Mouse (Mus musculus): ENCODE measurements at regions not wholly inside any gene's neighbourhood (a gene's known extent, or its start where the extent isn't known, plus 50 kb on each side); places are given as distances from the start of the nearest gene placed in this dataset.
A peak's percentile ranks its signal among the peaks of the same experiment; 100 is the strongest.

GRCm38 (mm10) chr8:26288163-26288562 is 168.8 kb downstream of the Gm45692 start:
- H3K36me3 ChIP-seq, result no peaks in the 10 kb centered on the region
- H3K9ac ChIP-seq (replicated peaks), result no peak overlapping the region
- no peaks in the 10 kb centered on the region for H3K9me3 ChIP-seq
- ATAC-seq (ENCODE audit: low FRiP score, low read depth), result no peak
- H3K4me1 ChIP-seq, result no peaks in the 10 kb centered on the region
- H3K27ac ChIP-seq (replicated peaks), result no peak overlapping the region
- no peak overlapping the region for H3K4me2 ChIP-seq (replicated peaks)
- no peaks in the 10 kb centered on the region for H3K27me3 ChIP-seq
- 96% methylated on average over 4 of the region's 4 CpGs for WGBS
- H3K4me3 ChIP-seq, result no peak overlapping the region

- H3K27me3 ChIP-seq, result no peaks in the 10 kb centered on the region
- no peak overlapping the region for H3K9ac ChIP-seq (replicated peaks)
- no peak overlapping the region for H3K27ac ChIP-seq (replicated peaks)
- H3K4me2 ChIP-seq (replicated peaks), result no peak overlapping the region
- WGBS, result 89% methylated on average over 10 of the region's 10 CpGs
- H3K36me3 ChIP-seq, result no peaks in the 10 kb centered on the region
- no peaks in the 10 kb centered on the region for H3K4me1 ChIP-seq
- no peaks in the 10 kb centered on the region for H3K9me3 ChIP-seq
- H3K4me3 ChIP-seq, result no peak overlapping the region
- ATAC-seq (ENCODE audit: low FRiP score, low read depth), result no peak
Observed at GRCm38 (mm10) chr8:26298066-26298804, 178.9 kb downstream of the Gm45692 start.

GRCm38 (mm10) chr8:26300246-26300645 is 180.9 kb downstream of the Gm45692 start:
- Histone ChIP-seq H3K9me3 (no peaks in the 10 kb centered on the region), H3K4me3 (no peak overlapping the region), H3K4me2 (replicated peaks) (no peak overlapping the region), H3K27ac (replicated peaks) (no peak overlapping the region), H3K9ac (replicated peaks) (no peak overlapping the region), H3K27me3 (no peaks in the 10 kb centered on the region), H3K36me3 (no peaks in the 10 kb centered on the region), H3K4me1 (peaks cover 8% of the 10 kb centered on the region)
- 64% methylated on average over 6 of the region's 6 CpGs for WGBS
- ATAC-seq (ENCODE audit: low FRiP score, low read depth), result no peak

- H3K36me3 ChIP-seq, result no peaks in the 10 kb centered on the region
- H3K4me3 ChIP-seq, result no peak overlapping the region
- no peak overlapping the region for H3K4me2 ChIP-seq (replicated peaks)
- ATAC-seq (ENCODE audit: low FRiP score, low read depth), result no peak
- H3K27me3 ChIP-seq, result no peaks in the 10 kb centered on the region
- H3K9me3 ChIP-seq, result no peaks in the 10 kb centered on the region
- 88% methylated on average over 4 of the region's 4 CpGs for WGBS
- no peak overlapping the region for H3K9ac ChIP-seq (replicated peaks)
- H3K27ac ChIP-seq (replicated peaks), result no peak overlapping the region
- H3K4me1 ChIP-seq, result peaks cover 13% of the 10 kb centered on the region
Observed at GRCm38 (mm10) chr8:26301961-26302360, 182.6 kb downstream of the Gm45692 start.

- ATAC-seq (ENCODE audit: low FRiP score, low read depth), result no peak
Observed at GRCm38 (mm10) chr8:26304566-26304965, 185.2 kb downstream of the Gm45692 start.

GRCm38 (mm10) chr8:26305061-26305879 is 185.9 kb downstream of the Gm45692 start:
- Histone ChIP-seq H3K27ac (replicated peaks) (no peak overlapping the region), H3K4me2 (replicated peaks) (no peak overlapping the region), H3K9ac (replicated peaks) (no peak overlapping the region)

More at GRCm38 (mm10) chr8:26304566-26304965, 185.2 kb downstream of the Gm45692 start:
- no peaks in the 10 kb centered on the region for H3K9me3 ChIP-seq
- peaks cover 13% of the 10 kb centered on the region for H3K4me1 ChIP-seq
- H3K4me2 ChIP-seq (replicated peaks), result no peak overlapping the region
- H3K36me3 ChIP-seq, result no peaks in the 10 kb centered on the region
- WGBS, result 89% methylated on average over 6 of the region's 6 CpGs
- no peaks in the 10 kb centered on the region for H3K27me3 ChIP-seq
- H3K4me3 ChIP-seq, result no peak overlapping the region
- H3K27ac ChIP-seq (replicated peaks), result no peak overlapping the region
- no peak overlapping the region for H3K9ac ChIP-seq (replicated peaks)

GRCm38 (mm10) chr8:26308121-26308641 is 188.8 kb downstream of the Gm45692 start:
- Histone ChIP-seq H3K4me2 (replicated peaks) (no peak overlapping the region), H3K4me3 (no peak overlapping the region), H3K9ac (replicated peaks) (no peak overlapping the region), H3K4me1 (peaks cover 13% of the 10 kb centered on the region), H3K36me3 (no peaks in the 10 kb centered on the region), H3K9me3 (no peaks in the 10 kb centered on the region), H3K27me3 (no peaks in the 10 kb centered on the region), H3K27ac (replicated peaks) (no peak overlapping the region)
- 45% methylated on average over 15 of the region's 15 CpGs for WGBS
- ATAC-seq (ENCODE audit: low FRiP score, low read depth), result no peak

More at GRCm38 (mm10) chr8:26305061-26305879, 185.9 kb downstream of the Gm45692 start:
- peak; percentile 82 for ATAC-seq (ENCODE audit: low FRiP score, low read depth)
- peaks cover 13% of the 10 kb centered on the region for H3K4me1 ChIP-seq
- 69% methylated on average over 18 of the region's 18 CpGs for WGBS
- H3K36me3 ChIP-seq, result no peaks in the 10 kb centered on the region
- no peaks in the 10 kb centered on the region for H3K27me3 ChIP-seq
- no peaks in the 10 kb centered on the region for H3K9me3 ChIP-seq
- H3K4me3 ChIP-seq, result no peak overlapping the region

DNA sequence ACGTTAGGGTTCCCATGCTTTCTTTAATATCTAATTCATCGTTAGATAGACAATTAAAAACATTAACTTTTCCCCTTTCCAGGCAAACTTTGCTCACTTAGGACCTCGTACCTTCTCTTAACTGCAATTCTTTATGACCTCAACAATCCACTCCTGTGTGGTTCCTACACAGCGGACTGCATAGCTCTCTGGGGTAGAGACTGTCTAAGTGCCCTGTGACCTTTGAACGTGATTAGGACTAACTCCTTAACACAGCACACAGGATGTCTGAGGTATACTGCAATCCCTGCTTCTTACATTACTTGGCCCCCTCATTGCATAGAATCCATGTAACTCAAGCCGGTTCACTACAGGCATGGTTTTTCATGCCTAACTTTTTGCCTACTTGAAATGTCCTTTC is 190.4 kb downstream of the Gm45692 start:
- Histone ChIP-seq H3K9ac (replicated peaks) (no peak overlapping the region), H3K4me3 (no peak overlapping the region), H3K4me2 (replicated peaks) (no peak overlapping the region), H3K4me1 (peaks cover 10% of the 10 kb centered on the region), H3K27me3 (no peaks in the 10 kb centered on the region), H3K27ac (replicated peaks) (no peak overlapping the region), H3K9me3 (no peaks in the 10 kb centered on the region), H3K36me3 (no peaks in the 10 kb centered on the region)
- WGBS, result 85% methylated on average over 6 of the region's 6 CpGs
- no peak for ATAC-seq (ENCODE audit: low FRiP score, low read depth)

DNA sequence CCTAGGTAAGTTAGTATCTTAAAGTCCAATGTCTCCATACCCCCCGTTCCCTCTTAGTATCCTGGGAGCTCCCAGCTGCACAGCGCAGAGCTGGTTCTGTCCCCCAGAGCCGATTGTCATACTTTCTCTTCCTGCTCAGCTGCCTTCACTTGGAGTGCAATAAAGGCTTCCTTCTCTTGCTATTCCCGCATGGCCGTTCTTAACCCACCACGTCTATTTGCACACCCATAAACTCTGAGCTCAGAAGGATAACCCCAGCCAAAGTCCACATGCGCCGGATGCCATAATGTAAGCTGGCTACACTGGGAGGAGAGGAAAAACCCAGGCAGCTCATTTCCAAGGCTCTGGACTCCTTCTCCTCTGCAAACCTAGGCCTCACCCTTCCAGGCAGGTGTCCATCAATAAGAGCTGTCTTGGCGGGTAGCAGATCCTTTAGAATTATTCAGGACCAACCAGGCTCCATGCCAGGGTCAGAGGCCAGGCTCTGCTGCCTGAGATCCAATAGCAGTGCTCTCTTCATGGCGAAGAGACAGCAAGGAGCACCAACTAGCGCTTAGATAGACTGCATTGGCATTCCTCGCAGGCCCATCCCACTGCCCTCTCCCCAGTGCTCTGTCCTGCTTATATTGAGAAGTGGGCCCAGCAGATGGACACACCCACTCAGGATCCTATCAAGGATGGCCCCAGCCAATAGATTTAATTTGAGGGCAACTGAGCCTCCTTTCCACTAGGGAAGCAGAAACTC is 204.4 kb downstream of the Gm45692 start:
- H3K27me3 ChIP-seq, result no peaks in the 10 kb centered on the region
- no peaks in the 10 kb centered on the region for H3K36me3 ChIP-seq
- WGBS, result 89% methylated on average over 12 of the region's 12 CpGs
- H3K9me3 ChIP-seq, result no peaks in the 10 kb centered on the region
- H3K9ac ChIP-seq (replicated peaks), result no peak overlapping the region
- H3K4me2 ChIP-seq (replicated peaks), result no peak overlapping the region
- no peak overlapping the region for H3K4me3 ChIP-seq
- no peak overlapping the region for H3K27ac ChIP-seq (replicated peaks)
- ATAC-seq (ENCODE audit: low FRiP score, low read depth), result no peak
- H3K4me1 ChIP-seq, result no peaks in the 10 kb centered on the region

GRCm38 (mm10) chr8:26324606-26325005 is 205.3 kb downstream of the Gm45692 start:
- no peak for ATAC-seq (ENCODE audit: low FRiP score, low read depth)
- no peak overlapping the region for H3K9ac ChIP-seq (replicated peaks)
- no peaks in the 10 kb centered on the region for H3K9me3 ChIP-seq
- H3K27ac ChIP-seq (replicated peaks), result no peak overlapping the region
- H3K27me3 ChIP-seq, result no peaks in the 10 kb centered on the region
- no peak overlapping the region for H3K4me2 ChIP-seq (replicated peaks)
- H3K4me1 ChIP-seq, result no peaks in the 10 kb centered on the region
- H3K36me3 ChIP-seq, result no peaks in the 10 kb centered on the region
- WGBS, result 78% methylated on average over 3 of the region's 3 CpGs
- H3K4me3 ChIP-seq, result no peak overlapping the region

GRCm38 (mm10) chr8:26329813-26330212 is 210.5 kb downstream of the Gm45692 start:
- no peak for ATAC-seq (ENCODE audit: low FRiP score, low read depth)
- Histone ChIP-seq H3K27ac (replicated peaks) (no peak overlapping the region), H3K4me1 (no peaks in the 10 kb centered on the region), H3K9me3 (no peaks in the 10 kb centered on the region), H3K4me3 (no peak overlapping the region), H3K36me3 (no peaks in the 10 kb centered on the region), H3K27me3 (no peaks in the 10 kb centered on the region), H3K9ac (replicated peaks) (no peak overlapping the region), H3K4me2 (replicated peaks) (no peak overlapping the region)
- WGBS, result 90% methylated on average over 10 of the region's 10 CpGs
